Mouse (Mus musculus) telencephalon, adult 2 months (tissue): ENCODE data around the gene Asb14.
A peak's percentile ranks its signal among the peaks of the same experiment; 100 is the strongest.
"Not testable (repeated sequence)": the region's sequence is repeated elsewhere in the genome, so short reads cannot be mapped to it uniquely, and the experiment has no call there.

Source experiments
- DNase-seq: peaks from one replicate; pipeline ENCODE4 v3.0.0-alpha.2; 2011; ENCODE audit warnings: low read depth, low spot score

Asb14 gene

GRCm38 (mm10) chr14:26894392-26894791 lies at the start of gene Asb14:
Asb14 (plus strand) TSS chr14:26894557.
- DNase-seq: no peak

GRCm38 (mm10) chr14:26853053-26853452 lies 41.3 kb upstream of the Asb14 start:
- DNase-seq: no peak

GRCm38 (mm10) chr14:26854066-26854465 lies 40.3 kb upstream of the Asb14 start:
- DNase-seq: no peak

- DNase-seq: no peak
Observed at GRCm38 (mm10) chr14:26858364-26858763, 36.0 kb upstream of the Asb14 start.

- DNase-seq: peak; percentile 9
Observed at GRCm38 (mm10) chr14:26859024-26859423, 35.3 kb upstream of the Asb14 start.

GRCm38 (mm10) chr14:26867356-26867755 lies 27.0 kb upstream of the Asb14 start:
- no peak for DNase-seq

GRCm38 (mm10) chr14:26868299-26868698 lies 26.1 kb upstream of the Asb14 start:
- no peak for DNase-seq

- no peak for DNase-seq
Observed at GRCm38 (mm10) chr14:26878756-26879155, 15.6 kb upstream of the Asb14 start.

- DNase-seq: no peak
Observed at GRCm38 (mm10) chr14:26879976-26880375, 14.4 kb upstream of the Asb14 start.

- no peak for DNase-seq
Observed at GRCm38 (mm10) chr14:26881700-26882099, 12.7 kb upstream of the Asb14 start.

- DNase-seq: no peak
Observed at GRCm38 (mm10) chr14:26887244-26887643, 7.1 kb upstream of the Asb14 start.

- no peak for DNase-seq
Observed at GRCm38 (mm10) chr14:26890777-26891176, 3.6 kb upstream of the Asb14 start.

GRCm38 (mm10) chr14:26899490-26899889 lies 5.1 kb downstream of the Asb14 start:
- no peak for DNase-seq

GRCm38 (mm10) chr14:26900893-26901292 lies 6.5 kb downstream of the Asb14 start:
- peak; percentile 68 for DNase-seq

- DNase-seq: no peak
Observed at GRCm38 (mm10) chr14:26907401-26907800, 13.0 kb downstream of the Asb14 start.

- not testable (repeated sequence) for DNase-seq
Observed at GRCm38 (mm10) chr14:26910461-26910860, 16.1 kb downstream of the Asb14 start.

- DNase-seq: no peak
Observed at GRCm38 (mm10) chr14:26911201-26911600, 16.8 kb downstream of the Asb14 start.

- DNase-seq: no peak
Observed at GRCm38 (mm10) chr14:26911826-26912225, 17.5 kb downstream of the Asb14 start.

- DNase-seq: peak; percentile 42
Observed at GRCm38 (mm10) chr14:26913681-26914268, 19.4 kb downstream of the Asb14 start.

GRCm38 (mm10) chr14:26919310-26919709 lies 25.0 kb downstream of the Asb14 start:
- DNase-seq: no peak

- no peak for DNase-seq
Observed at GRCm38 (mm10) chr14:26923702-26924421, 29.5 kb downstream of the Asb14 start.

- DNase-seq: no peak
Observed at GRCm38 (mm10) chr14:26934891-26935290, 40.5 kb downstream of the Asb14 start.

GRCm38 (mm10) chr14:26935558-26935957 lies 41.2 kb downstream of the Asb14 start:
- no peak for DNase-seq
